Mouse (Mus musculus) liver, embryonic 16.5 days (tissue): ENCODE measurements around the gene Atp6v0c. TPM values are rescaled to one million over a fixed set of nuclear protein-coding genes. Genes with fewer than 3 reads are reported as not detected.

Experiments used
- ATAC-seq: fragments of 200-750 bp; cut with Nextera tagmentation; 2 replicates; pipeline ENCODE4 v1.8.0; 2017; ENCODE audit warnings: low read depth, mild to moderate bottlenecking, moderate number of reproducible peaks, moderate library complexity
- H3K27ac ChIP-seq: fragments of 300-500 bp; sonication (generic); 2 replicates; pipeline ENCODE4 v1.5.1; 2014; ENCODE audit warnings: mild to moderate bottlenecking, low read length
- H3K27me3 ChIP-seq: fragments of 300-500 bp; sonication (generic); 2 replicates; pipeline ENCODE4 v1.6.1; 2014; ENCODE audit warnings: low read depth, low read length, mixed read lengths; ENCODE audit not compliant: control insufficient read depth, insufficient read depth
- H3K36me3 ChIP-seq: fragments of 300-500 bp; sonication (generic); 2 replicates; pipeline ENCODE4 v1.6.1; 2014; ENCODE audit warnings: mild to moderate bottlenecking; ENCODE audit not compliant: control insufficient read depth, insufficient read depth
- H3K4me1 ChIP-seq: fragments of 300-500 bp; sonication (generic); 2 replicates; pipeline ENCODE4 v1.6.1; 2014; ENCODE audit warnings: low read depth, low read length, mixed read lengths; ENCODE audit not compliant: control insufficient read depth
- H3K4me2 ChIP-seq: fragments of 300-500 bp; sonication (generic); 2 replicates; pipeline ENCODE4 v1.6.1; 2014; ENCODE audit warnings: low read depth, low read length, mixed read lengths
- H3K4me3 ChIP-seq: fragments of 300-500 bp; sonication (generic); 2 replicates; pipeline ENCODE4 v1.5.1; 2014; ENCODE audit warnings: low read depth, mild to moderate bottlenecking, low read length
- H3K9ac ChIP-seq: fragments of 300-500 bp; sonication (generic); 2 replicates; pipeline ENCODE4 v1.6.1; 2014; ENCODE audit warnings: low read depth, low read length
- H3K9me3 ChIP-seq: fragments of 300-500 bp; sonication (generic); replicated peaks from 2 replicates; pipeline ENCODE4 v1.6.1; 2016; ENCODE audit warnings: low read length; ENCODE audit not compliant: control insufficient read depth
- WGBS: fragments of 180-500 bp; shearing (Covaris S2); extraction: QIAGEN DNeasy Blood & Tissue Kit; methylation state at CpG from one replicate; pipeline ENCODE4 v1.1.7; 2014; ENCODE audit not compliant: insufficient replicate concordance; 5-methylcytosine and 5-hydroxymethylcytosine counted together
- polyA plus RNA-seq: library from polyadenylated mRNA; unstranded; fragments of >200 nt; fragmentation: Nextera tagmentation; extraction: Ambion mirVana; gene quantifications from 2 replicates; pipeline ENCODE4 v1.2.1, GENCODE M21; 2015

Atp6v0c gene
- polyA plus RNA-seq, 1 experiment from 2014 or later = 382 TPM

- H3K4me2 ChIP-seq = no peak overlapping the region; the same call in 1 of the 2 replicates
- H3K4me3 ChIP-seq = no peak overlapping the region
- no peak overlapping the region for H3K9ac ChIP-seq
- ATAC-seq = no peak
- no peak overlapping the region for H3K27ac ChIP-seq
- WGBS = 73% methylated on average over 4 of the region's 4 CpGs
- H3K27me3 ChIP-seq = no peaks in the 10 kb centered on the region
- no peaks in the 10 kb centered on the region for H3K9me3 ChIP-seq
- peaks cover 47% of the 10 kb centered on the region for H3K4me1 ChIP-seq
- peaks cover 9% of the 10 kb centered on the region for H3K36me3 ChIP-seq
Measured at GRCm38 (mm10) chr17:24191481-24191880, 22.0 kb upstream of the Atp6v0c start.

DNA sequence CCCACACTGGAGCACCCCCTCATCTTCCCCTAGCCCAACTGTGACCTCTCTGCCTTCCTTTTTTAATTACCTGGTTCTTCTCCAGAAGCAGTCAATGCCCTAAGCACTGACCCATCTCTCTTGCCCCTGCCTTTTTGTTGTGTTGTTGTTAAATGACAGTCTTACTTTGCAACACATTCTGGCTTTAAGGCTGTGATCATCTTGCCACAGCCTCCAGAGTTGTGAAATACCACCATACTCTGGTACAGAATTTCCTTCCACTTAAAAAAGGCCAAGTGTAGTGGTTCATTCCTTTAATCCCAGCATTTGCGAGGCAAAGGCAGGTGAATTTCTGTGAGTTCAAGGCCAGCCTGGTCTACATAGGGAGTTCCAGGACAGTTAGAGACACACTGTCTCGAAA is 21.4 kb upstream of the Atp6v0c start:
- no peak for ATAC-seq
- no peak overlapping the region for H3K27ac ChIP-seq

GRCm38 (mm10) chr17:24174259-24174658 is 4.8 kb upstream of the Atp6v0c start:
- H3K27ac ChIP-seq = no peak overlapping the region
- ATAC-seq = no peak
- peak overlapping the region; percentile 39; the same call in 1 of the 2 replicates for H3K9ac ChIP-seq
- peaks cover 9% of the 10 kb centered on the region for H3K4me1 ChIP-seq
- H3K4me2 ChIP-seq = no peak overlapping the region
- no peak overlapping the region for H3K4me3 ChIP-seq
- no peaks in the 10 kb centered on the region for H3K36me3 ChIP-seq
- no peaks in the 10 kb centered on the region for H3K9me3 ChIP-seq
- H3K27me3 ChIP-seq = no peaks in the 10 kb centered on the region
- WGBS = 67% methylated on average over 3 of the region's 3 CpGs

More for the DNA sequence above, 21.4 kb upstream of the Atp6v0c start:
- Histone ChIP-seq H3K9me3 (no peaks in the 10 kb centered on the region), H3K36me3 (peaks cover 11% of the 10 kb centered on the region), H3K9ac (no peak overlapping the region), H3K4me1 (peaks cover 42% of the 10 kb centered on the region), H3K4me3 (no peak overlapping the region), H3K27me3 (no peaks in the 10 kb centered on the region), H3K4me2 (no peak overlapping the region)
- WGBS = 65% methylated on average over 2 of the region's 2 CpGs

DNA sequence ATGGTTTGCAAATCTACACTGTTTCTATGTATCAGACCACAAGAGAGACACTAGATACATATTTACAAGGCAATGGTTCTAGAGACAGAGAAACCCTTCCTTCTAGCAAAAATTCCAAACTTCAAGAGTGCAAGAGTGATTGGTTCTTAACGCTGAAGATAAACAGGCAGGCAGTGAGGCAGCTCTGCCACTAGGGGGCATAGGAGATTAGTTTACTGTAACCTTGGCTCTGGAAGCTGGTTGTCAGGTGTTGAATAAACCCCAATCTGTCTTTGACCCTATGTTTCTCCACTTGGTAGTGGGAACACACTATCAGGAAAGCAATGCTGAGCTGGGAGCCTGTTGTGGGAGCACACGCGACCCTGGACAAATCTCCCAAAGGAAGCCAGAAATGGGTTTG is 3.9 kb upstream of the Atp6v0c start:
- WGBS = 1% methylated on average over 3 of the region's 3 CpGs
- H3K27me3 ChIP-seq = no peaks in the 10 kb centered on the region
- H3K9me3 ChIP-seq = no peaks in the 10 kb centered on the region
- no peak overlapping the region for H3K4me2 ChIP-seq
- no peak for ATAC-seq
- H3K27ac ChIP-seq = no peak overlapping the region
- no peak overlapping the region for H3K4me3 ChIP-seq
- H3K36me3 ChIP-seq = no peaks in the 10 kb centered on the region
- H3K4me1 ChIP-seq = peaks cover 10% of the 10 kb centered on the region
- H3K9ac ChIP-seq = no peak overlapping the region

DNA sequence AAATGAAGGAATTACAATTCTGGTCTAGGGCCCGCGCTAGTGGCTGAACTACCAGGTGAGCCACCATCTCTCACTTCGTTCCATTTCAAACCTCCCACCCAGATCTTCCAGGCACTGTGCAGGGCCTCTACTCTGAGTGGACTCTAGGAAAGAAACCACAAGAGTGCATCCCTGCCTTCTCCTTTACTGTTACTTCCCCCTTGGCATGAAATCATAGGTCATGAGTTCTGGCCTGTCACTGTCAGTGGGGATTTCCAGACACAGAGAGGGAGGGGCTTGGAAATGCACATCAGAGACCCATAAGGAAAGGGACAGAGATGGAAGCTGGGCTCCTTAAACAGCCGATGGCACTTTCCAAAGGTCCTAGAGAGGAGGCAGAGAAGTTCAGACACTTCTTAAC is 2.2 kb upstream of the Atp6v0c start:
- ATAC-seq = no peak
- no peak overlapping the region for H3K9ac ChIP-seq
- no peaks in the 10 kb centered on the region for H3K9me3 ChIP-seq
- peaks cover 25% of the 10 kb centered on the region for H3K4me1 ChIP-seq
- H3K4me2 ChIP-seq = no peak overlapping the region
- peak overlapping the region; percentile 11; the same call in 1 of the 2 replicates for H3K27ac ChIP-seq
- H3K27me3 ChIP-seq = no peaks in the 10 kb centered on the region
- WGBS = 77% methylated on average over 4 of the region's 4 CpGs
- peaks cover 12% of the 10 kb centered on the region for H3K36me3 ChIP-seq
- no peak overlapping the region for H3K4me3 ChIP-seq

- no peak for ATAC-seq
- peaks cover 16% of the 10 kb centered on the region for H3K36me3 ChIP-seq
- no peaks in the 10 kb centered on the region for H3K9me3 ChIP-seq
- H3K27ac ChIP-seq = peak overlapping the region; percentile 96
- peaks cover 27% of the 10 kb centered on the region for H3K4me1 ChIP-seq
- H3K9ac ChIP-seq = 0 out of 2 replicates have a peak overlapping the region, but pooled peaks have one; percentile 11
- WGBS = 40% methylated on average over 5 of the region's 5 CpGs
- H3K4me2 ChIP-seq = peak overlapping the region; percentile 76; the same call in 1 of the 2 replicates
- no peaks in the 10 kb centered on the region for H3K27me3 ChIP-seq
- H3K4me3 ChIP-seq = no peak overlapping the region
Measured at GRCm38 (mm10) chr17:24170729-24171128, 1.2 kb upstream of the Atp6v0c start.

GRCm38 (mm10) chr17:24170125-24170524 is 623 bp upstream of the Atp6v0c start:
- H3K36me3 ChIP-seq = peaks cover 16% of the 10 kb centered on the region
- H3K27me3 ChIP-seq = no peaks in the 10 kb centered on the region
- peak overlapping the region; percentile 76 for H3K4me2 ChIP-seq
- no peaks in the 10 kb centered on the region for H3K9me3 ChIP-seq
- peak overlapping the region; percentile 95 for H3K4me3 ChIP-seq
- no peak for ATAC-seq
- H3K9ac ChIP-seq = peak overlapping the region; percentile 95
- peak overlapping the region; percentile 96 for H3K27ac ChIP-seq
- peaks cover 31% of the 10 kb centered on the region for H3K4me1 ChIP-seq
- WGBS = 55% methylated on average over 3 of the region's 3 CpGs

GRCm38 (mm10) chr17:24168590-24169277 is 768 bp downstream of the Atp6v0c start:
- ATAC-seq = peak; percentile 43
- H3K4me1 ChIP-seq = peaks cover 32% of the 10 kb centered on the region

GRCm38 (mm10) chr17:24167891-24168505 is 1.5 kb downstream of the Atp6v0c start:
- Histone ChIP-seq H3K9me3 (no peaks in the 10 kb centered on the region), H3K4me3 (peak overlapping the region; percentile 95), H3K9ac (peak overlapping the region; percentile 95), H3K4me1 (peaks cover 35% of the 10 kb centered on the region), H3K27me3 (no peaks in the 10 kb centered on the region), H3K4me2 (peak overlapping the region; percentile 76), H3K36me3 (peaks cover 16% of the 10 kb centered on the region), H3K27ac (peak overlapping the region; percentile 96)
- no peak for ATAC-seq
- WGBS = 36% methylated on average over 7 of the region's 7 CpGs

More at GRCm38 (mm10) chr17:24168590-24169277, 768 bp downstream of the Atp6v0c start:
- Histone ChIP-seq H3K36me3 (peaks cover 16% of the 10 kb centered on the region), H3K9ac (peak overlapping the region; percentile 95), H3K4me3 (peak overlapping the region; percentile 95), H3K4me2 (peak overlapping the region; percentile 76), H3K9me3 (no peaks in the 10 kb centered on the region), H3K27me3 (no peaks in the 10 kb centered on the region), H3K27ac (peak overlapping the region; percentile 96)
- WGBS = under 1% methylated on average over 41 of the region's 41 CpGs
